Mouse (Mus musculus): ENCODE results near the gene Pnpo. TPM values are rescaled to one million over a fixed set of nuclear protein-coding genes. Genes with fewer than 3 reads are reported as not detected.

Pnpo gene
- polyA plus RNA-seq, 1 experiment from 2014 or later = 13.9 TPM

GRCm38 (mm10) chr11:96929766-96930331, 13.9 kb downstream of the Pnpo start:
- Histone ChIP-seq H3K9me3 (replicated peaks) (no peaks in the 10 kb centered on the region), H3K27me3 (peaks cover 35% of the 10 kb centered on the region), H3K4me3 (no peak overlapping the region), H3K27ac (no peak overlapping the region), H3K4me1 (no peaks in the 10 kb centered on the region), H3K4me2 (no peak overlapping the region), H3K9ac (no peak overlapping the region), H3K36me3 (ENCODE audit: poor library complexity, severe bottlenecking) (no peaks in the 10 kb centered on the region)
- ATAC-seq = no peak
- 70% methylated on average over 9 of the region's 9 CpGs for WGBS

GRCm38 (mm10) chr11:96929096-96929765, 14.6 kb downstream of the Pnpo start:
- Histone ChIP-seq H3K27me3 (peaks cover 35% of the 10 kb centered on the region), H3K4me2 (no peak overlapping the region), H3K27ac (no peak overlapping the region), H3K36me3 (ENCODE audit: poor library complexity, severe bottlenecking) (no peaks in the 10 kb centered on the region), H3K9ac (no peak overlapping the region), H3K4me1 (no peaks in the 10 kb centered on the region), H3K4me3 (no peak overlapping the region), H3K9me3 (replicated peaks) (no peaks in the 10 kb centered on the region)
- no peak for ATAC-seq
- 14% methylated on average over 13 of the region's 13 CpGs for WGBS

GRCm38 (mm10) chr11:96928691-96929090, 15.1 kb downstream of the Pnpo start:
- no peak overlapping the region for H3K4me2 ChIP-seq
- ATAC-seq = no peak
- no peaks in the 10 kb centered on the region for H3K4me1 ChIP-seq
- H3K9me3 ChIP-seq (replicated peaks) = no peaks in the 10 kb centered on the region
- H3K4me3 ChIP-seq = no peak overlapping the region
- WGBS = 10% methylated on average over 5 of the region's 5 CpGs
- no peak overlapping the region for H3K9ac ChIP-seq
- H3K27ac ChIP-seq = no peak overlapping the region
- no peaks in the 10 kb centered on the region for H3K36me3 ChIP-seq (ENCODE audit: poor library complexity, severe bottlenecking)
- H3K27me3 ChIP-seq = peaks cover 35% of the 10 kb centered on the region

GRCm38 (mm10) chr11:96928088-96928487, 15.7 kb downstream of the Pnpo start, which contains the start of gene Prr15l:
Prr15l (plus strand) TSS chr11:96928104.
- H3K4me2 ChIP-seq = no peak within 1 kb of the TSS
- ATAC-seq = no peak
- 73% methylated on average over 2 of the region's 2 CpGs for WGBS
- H3K9me3 ChIP-seq (replicated peaks) = no peaks in the 10 kb centered on the region
- H3K4me1 ChIP-seq = no peaks in the 10 kb centered on the region
- no peak within 1 kb of the TSS for H3K9ac ChIP-seq
- no peak within 1 kb of the TSS for H3K27ac ChIP-seq
- H3K36me3 ChIP-seq (ENCODE audit: poor library complexity, severe bottlenecking) = no peaks in the 10 kb centered on the region
- no peak within 1 kb of the TSS for H3K4me3 ChIP-seq
- peaks cover 35% of the 10 kb centered on the region for H3K27me3 ChIP-seq

GRCm38 (mm10) chr11:96926587-96926986, 17.2 kb downstream of the Pnpo start:
- H3K4me1 ChIP-seq = no peaks in the 10 kb centered on the region

GRCm38 (mm10) chr11:96925469-96926148, 18.2 kb downstream of the Pnpo start:
- WGBS = 88% methylated on average over 12 of the region's 12 CpGs
- Histone ChIP-seq H3K4me1 (no peaks in the 10 kb centered on the region), H3K9me3 (replicated peaks) (no peaks in the 10 kb centered on the region), H3K27ac (no peak overlapping the region), H3K9ac (no peak overlapping the region), H3K36me3 (ENCODE audit: poor library complexity, severe bottlenecking) (no peaks in the 10 kb centered on the region), H3K4me2 (no peak overlapping the region), H3K4me3 (no peak overlapping the region), H3K27me3 (peaks cover 32% of the 10 kb centered on the region)
- ATAC-seq = no peak

More at GRCm38 (mm10) chr11:96926587-96926986, 17.2 kb downstream of the Pnpo start:
- Histone ChIP-seq H3K4me2 (no peak overlapping the region), H3K9ac (no peak overlapping the region), H3K4me3 (no peak overlapping the region), H3K9me3 (replicated peaks) (no peaks in the 10 kb centered on the region), H3K27ac (no peak overlapping the region), H3K27me3 (peaks cover 35% of the 10 kb centered on the region), H3K36me3 (ENCODE audit: poor library complexity, severe bottlenecking) (no peaks in the 10 kb centered on the region)
- no peak for ATAC-seq
- WGBS = 83% methylated on average over 5 of the region's 5 CpGs

- no peak for ATAC-seq
Measured at GRCm38 (mm10) chr11:96924861-96925260, 18.9 kb downstream of the Pnpo start.

GRCm38 (mm10) chr11:96919003-96919402, 24.8 kb downstream of the Pnpo start:
- Histone ChIP-seq H3K9ac (no peak overlapping the region), H3K27ac (no peak overlapping the region), H3K9me3 (replicated peaks) (no peaks in the 10 kb centered on the region), H3K4me3 (no peak overlapping the region), H3K27me3 (no peaks in the 10 kb centered on the region; the same call in 1 of the 2 replicates), H3K4me2 (no peak overlapping the region), H3K4me1 (peaks cover 15% of the 10 kb centered on the region), H3K36me3 (ENCODE audit: poor library complexity, severe bottlenecking) (no peaks in the 10 kb centered on the region)
- ATAC-seq = no peak
- WGBS = 61% methylated on average over 6 of the region's 6 CpGs

More at GRCm38 (mm10) chr11:96924861-96925260, 18.9 kb downstream of the Pnpo start:
- H3K27ac ChIP-seq = no peak overlapping the region
- no peak overlapping the region for H3K4me2 ChIP-seq
- 83% methylated on average over 11 of the region's 11 CpGs for WGBS
- H3K9ac ChIP-seq = no peak overlapping the region
- peaks cover 27% of the 10 kb centered on the region for H3K27me3 ChIP-seq
- no peaks in the 10 kb centered on the region for H3K36me3 ChIP-seq (ENCODE audit: poor library complexity, severe bottlenecking)
- H3K9me3 ChIP-seq (replicated peaks) = no peaks in the 10 kb centered on the region
- no peak overlapping the region for H3K4me3 ChIP-seq
- H3K4me1 ChIP-seq = no peaks in the 10 kb centered on the region

- Histone ChIP-seq H3K36me3 (ENCODE audit: poor library complexity, severe bottlenecking) (peaks cover 7% of the 10 kb centered on the region), H3K9ac (no peak overlapping the region), H3K4me1 (peaks cover 20% of the 10 kb centered on the region), H3K27me3 (no peaks in the 10 kb centered on the region; the same call in 1 of the 2 replicates), H3K4me2 (no peak overlapping the region), H3K4me3 (no peak overlapping the region), H3K27ac (no peak overlapping the region), H3K9me3 (replicated peaks) (no peaks in the 10 kb centered on the region)
- no peak for ATAC-seq
- WGBS = 90% methylated on average over 6 of the region's 6 CpGs
Measured at GRCm38 (mm10) chr11:96917415-96917814, 26.4 kb downstream of the Pnpo start.

GRCm38 (mm10) chr11:96916885-96917396, 26.8 kb downstream of the Pnpo start:
- no peak overlapping the region for H3K9ac ChIP-seq
- 35% methylated on average over 13 of the region's 13 CpGs for WGBS
- no peak for ATAC-seq

GRCm38 (mm10) chr11:96916044-96916884, 27.5 kb downstream of the Pnpo start, which contains the start of gene Cdk5rap3:
Cdk5rap3 (minus strand) TSS chr11:96916496.
- Histone ChIP-seq H3K4me2 (peak within 1 kb of the TSS; percentile 99), H3K4me1 (peaks cover 20% of the 10 kb centered on the region), H3K27me3 (no peaks in the 10 kb centered on the region; the same call in 1 of the 2 replicates), H3K4me3 (peak within 1 kb of the TSS; percentile 78), H3K27ac (peak within 1 kb of the TSS; percentile 69), H3K36me3 (ENCODE audit: poor library complexity, severe bottlenecking) (peaks cover 18% of the 10 kb centered on the region), H3K9me3 (replicated peaks) (no peaks in the 10 kb centered on the region), H3K9ac (peak within 1 kb of the TSS; percentile 78)
- ATAC-seq = peak; percentile 98
- WGBS = under 1% methylated on average over 55 of the region's 55 CpGs

More at GRCm38 (mm10) chr11:96916885-96917396, 26.8 kb downstream of the Pnpo start:
- peaks cover 11% of the 10 kb centered on the region for H3K36me3 ChIP-seq (ENCODE audit: poor library complexity, severe bottlenecking)
- no peak overlapping the region for H3K27ac ChIP-seq
- no peaks in the 10 kb centered on the region; the same call in 1 of the 2 replicates for H3K27me3 ChIP-seq
- peaks cover 20% of the 10 kb centered on the region for H3K4me1 ChIP-seq
- peak overlapping the region; percentile 78 for H3K4me3 ChIP-seq
- H3K4me2 ChIP-seq = peak overlapping the region; percentile 47
- H3K9me3 ChIP-seq (replicated peaks) = no peaks in the 10 kb centered on the region

Data from forebrain, embryonic 13.5 days (tissue).